Mouse (Mus musculus) lung, adult 2 months (tissue): ENCODE measurements around the gene Grpel1.

Source experiments
- CTCF ChIP-seq: fragments of 200-500 bp; IDR thresholded peaks from 2 replicates; pipeline ENCODE4 v1.5.1; 2011; ENCODE audit warnings: mild to moderate bottlenecking, low read length, control low read depth; ENCODE audit not compliant: insufficient read depth
- POLR2A ChIP-seq: fragments of 200-500 bp; IDR thresholded peaks from 2 replicates; pipeline ENCODE4 v1.6.1; 2011; ENCODE audit warnings: low read depth, mild to moderate bottlenecking, control low read depth, low read length, borderline replicate concordance; ENCODE audit errors: extremely low read depth

GRCm38 (mm10) chr5:36489225-36489624 is 24.4 kb downstream of the Grpel1 start:
- TF ChIP-seq CTCF (peak; percentile 75), POLR2A (no peak)
